Mouse (Mus musculus): ENCODE measurements around the gene Actb.

- no peak for TF ChIP-seq CTCF (conservative IDR thresholded peaks at IDR 0.05; ENCODE audit: insufficient read depth, insufficient read length, low read depth, low read length)
- no peak for TF ChIP-seq POLR2A (IDR thresholded peaks at IDR 0.05; ENCODE audit: low read depth, low read length)
Observed at GRCm38 (mm10) chr5:142899057-142899601, 7.4 kb downstream of the Actb start.

Data from kidney, adult 2 months (tissue).